Mouse (Mus musculus): ENCODE measurements around the gene Ifnlr1.
"Not testable (repeated sequence)": the region's sequence is repeated elsewhere in the genome, so short reads cannot be mapped to it uniquely, and the experiment has no call there.

The Ifnlr1 gene

GRCm38 (mm10) chr4:135686568-135686953, 474 bp downstream of the Ifnlr1 start:
- no peak for DNase-seq

GRCm38 (mm10) chr4:135689797-135690196, 3.7 kb downstream of the Ifnlr1 start:
- DNase-seq: no peak

- no peak for DNase-seq
These were observed 4.2 kb downstream of the Ifnlr1 start for GRCm38 (mm10) chr4:135690241-135690640.

DNA sequence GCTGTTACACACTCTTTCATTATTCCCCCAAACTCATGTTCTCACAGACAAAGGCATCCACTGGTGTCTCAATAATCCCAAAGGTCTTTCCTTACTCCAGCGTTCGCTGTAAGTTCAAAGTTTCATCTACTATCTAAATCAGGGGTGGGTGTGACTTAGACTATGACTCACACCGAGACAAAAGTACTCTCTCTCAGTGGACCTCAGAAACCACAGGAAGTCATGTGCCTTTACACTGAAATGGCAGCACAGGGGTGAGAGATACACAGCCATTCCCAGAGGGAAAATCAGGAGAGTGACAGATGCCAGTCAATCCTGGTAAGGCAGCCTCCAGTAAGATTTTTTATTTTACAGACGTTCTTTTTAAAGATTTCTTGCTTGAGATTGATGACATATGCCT, 6.8 kb downstream of the Ifnlr1 start:
- DNase-seq: no peak

- no peak for DNase-seq
These were observed 12.4 kb downstream of the Ifnlr1 start for GRCm38 (mm10) chr4:135698498-135698897.

- DNase-seq: no peak
These were observed 17.4 kb downstream of the Ifnlr1 start for GRCm38 (mm10) chr4:135703497-135703896.

DNA sequence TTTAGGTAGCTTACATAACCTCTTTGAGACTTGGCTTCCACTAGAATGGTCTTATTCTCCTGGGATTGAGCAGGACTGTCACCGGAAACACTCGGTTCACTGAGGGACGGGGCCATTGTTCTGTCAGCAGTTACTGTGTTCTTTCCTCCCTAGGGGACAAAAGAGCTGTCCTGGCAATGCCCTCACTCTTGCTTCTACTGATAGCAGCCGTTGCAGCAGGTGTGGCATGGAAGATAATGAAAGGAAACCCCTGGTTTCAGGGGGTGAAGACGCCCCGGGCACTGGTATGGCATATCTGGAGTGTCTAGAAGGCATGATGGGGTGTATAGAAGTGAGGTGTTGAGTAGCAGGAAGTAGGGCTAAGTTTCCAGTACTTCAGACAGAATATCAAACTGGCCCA, 17.9 kb downstream of the Ifnlr1 start:
- DNase-seq: no peak

DNA sequence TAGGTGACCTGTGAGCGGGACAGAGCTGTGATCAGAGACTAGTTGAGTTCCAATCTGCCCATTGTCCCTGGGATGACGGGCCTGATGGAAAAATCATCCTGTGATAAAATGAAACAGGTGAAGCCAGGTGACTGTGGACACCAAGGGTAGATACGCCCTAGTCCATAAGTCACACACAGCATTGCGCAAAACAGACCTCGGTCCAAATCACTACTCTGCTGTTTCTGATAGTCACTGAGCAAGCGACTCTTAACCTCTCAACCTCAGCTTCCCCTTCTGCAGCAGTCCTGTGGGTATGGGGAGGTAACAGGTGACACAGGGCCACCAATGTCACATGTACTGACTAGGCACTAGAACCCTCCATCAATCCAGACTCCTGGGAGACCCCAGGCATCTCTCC, 20.0 kb downstream of the Ifnlr1 start:
- no peak for DNase-seq

GRCm38 (mm10) chr4:135709072-135709564, 23.0 kb downstream of the Ifnlr1 start:
- DNase-seq: peak; percentile 51

DNA sequence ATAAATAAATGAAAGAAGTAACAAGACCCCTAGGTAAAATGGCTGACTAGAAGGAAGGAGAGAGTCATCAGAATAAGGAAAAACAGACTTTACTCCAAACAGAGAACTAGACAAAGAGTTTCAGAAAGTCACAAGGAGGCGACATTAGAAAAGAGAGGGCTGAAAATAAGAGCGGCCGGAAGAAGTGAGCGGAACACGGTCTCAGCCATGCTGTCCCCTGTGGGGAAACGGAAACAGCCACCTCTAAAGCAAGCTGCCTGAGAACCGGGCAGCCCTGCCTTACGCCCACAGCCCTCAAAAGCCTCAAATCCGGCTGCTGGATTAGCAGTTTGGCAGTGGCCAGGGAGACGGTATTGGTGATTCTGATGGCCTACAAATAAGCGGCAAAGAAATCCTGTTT, 23.5 kb downstream of the Ifnlr1 start:
- no peak for DNase-seq

GRCm38 (mm10) chr4:135710392-135710791, 24.3 kb downstream of the Ifnlr1 start:
- DNase-seq: no peak

DNA sequence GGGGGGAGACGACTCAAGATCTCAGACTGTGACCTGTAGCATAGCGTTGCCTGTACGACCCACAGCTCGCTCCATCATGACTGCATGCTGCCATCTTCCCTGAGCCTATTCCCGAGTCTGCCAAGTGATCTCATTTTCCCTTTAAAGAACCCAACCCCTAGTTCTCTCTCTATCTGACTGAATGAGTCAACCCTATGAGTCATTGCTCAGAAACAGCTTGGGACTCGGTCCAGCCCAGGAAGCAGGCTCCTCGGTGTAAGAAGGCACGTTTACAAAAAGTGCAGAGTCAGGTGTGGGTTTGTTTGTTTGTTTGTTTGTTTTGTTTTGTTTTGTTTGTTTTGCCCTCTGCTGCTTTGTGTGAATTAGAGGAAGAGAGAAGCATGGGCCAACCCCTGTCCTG, 28.7 kb downstream of the Ifnlr1 start:
- peak; percentile 64 for DNase-seq

DNA sequence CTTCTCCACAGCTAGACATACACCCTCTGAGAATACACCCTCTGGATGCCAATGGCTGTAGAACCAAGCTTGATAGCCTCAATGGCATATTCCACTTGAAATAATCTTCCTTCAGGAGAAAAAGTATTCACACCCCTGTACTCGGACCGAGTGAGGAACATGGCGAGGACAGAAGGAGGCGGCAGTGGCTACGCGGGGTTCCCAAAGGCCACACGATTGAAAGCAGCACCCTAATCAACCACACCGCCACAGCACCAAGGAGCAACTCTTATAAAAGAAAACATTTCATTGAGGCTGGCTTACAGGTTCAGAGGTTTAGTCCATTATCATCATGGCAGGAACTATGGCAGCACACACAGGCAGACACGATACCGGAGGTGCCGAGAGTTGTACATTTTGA, 30.4 kb downstream of the Ifnlr1 start:
- DNase-seq: not testable (repeated sequence)

GRCm38 (mm10) chr4:135722540-135723290, 36.6 kb downstream of the Ifnlr1 start:
- DNase-seq: no peak

DNA sequence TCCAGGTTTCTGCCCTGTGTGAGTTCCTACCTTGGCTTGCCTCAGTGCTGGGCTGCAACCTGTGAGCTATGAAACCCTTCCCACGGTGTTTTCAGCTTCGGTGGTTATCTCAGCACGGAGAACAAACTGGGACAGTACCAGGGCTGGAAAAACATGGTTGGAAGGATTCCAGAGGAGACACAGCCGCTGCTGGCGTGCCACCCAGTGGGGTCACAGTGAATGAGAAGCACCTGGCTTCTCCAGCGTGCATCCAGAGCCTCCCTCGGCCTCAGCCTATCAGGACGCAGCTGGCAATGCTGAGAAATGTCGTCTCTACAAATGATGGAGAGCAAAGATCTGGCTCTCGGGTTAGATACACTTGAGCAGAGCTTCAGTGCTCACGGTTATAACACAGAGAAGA, 40.3 kb downstream of the Ifnlr1 start:
- DNase-seq: no peak

DNA sequence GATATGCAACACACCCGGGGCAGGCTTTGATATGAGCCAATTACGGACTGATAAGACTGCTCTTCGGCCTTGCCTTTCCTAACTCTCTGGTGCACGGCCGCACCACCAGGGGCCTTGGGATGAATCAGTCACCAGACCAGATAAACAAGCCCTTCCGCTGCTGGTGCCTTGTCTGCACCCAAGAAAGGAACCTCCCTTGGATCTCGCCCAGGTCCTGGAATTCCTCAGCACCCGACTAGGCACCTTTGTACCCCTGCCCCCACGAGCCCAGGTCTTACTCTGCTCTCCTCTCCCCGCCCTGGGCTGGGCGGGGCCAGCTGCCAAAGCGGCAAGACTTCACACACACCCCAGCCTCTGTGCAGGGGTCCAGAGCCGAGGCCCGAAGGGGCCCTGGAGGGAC, 41.7 kb downstream of the Ifnlr1 start, which contains the start of gene Il22ra1:
Gene Il22ra1, plus strand, starts transcription at position 356 of the 400 bp plus-strand sequence.
- DNase-seq: no peak

DNA sequence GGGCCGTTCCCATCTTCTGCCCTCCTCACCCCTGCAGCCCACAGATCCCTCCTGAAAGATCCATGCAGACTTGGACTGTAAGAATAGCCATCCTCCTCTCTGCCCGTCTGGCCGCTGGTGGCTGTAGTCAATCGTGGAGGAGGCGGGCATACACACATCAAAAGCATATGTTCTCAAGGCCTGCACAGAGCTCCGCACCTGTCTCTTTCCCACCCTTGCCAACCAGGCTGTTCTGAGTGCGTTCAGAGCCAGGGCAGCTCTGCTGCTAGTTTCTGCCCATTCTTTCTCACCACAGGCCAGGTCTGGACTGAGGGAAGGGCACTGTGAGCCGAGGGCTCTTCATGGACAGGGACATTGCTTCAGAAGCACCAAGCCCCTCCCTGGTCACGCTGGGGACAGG, 44.1 kb downstream of the Ifnlr1 start:
- DNase-seq: no peak

- DNase-seq: no peak
These were observed 44.9 kb downstream of the Ifnlr1 start for GRCm38 (mm10) chr4:135730951-135731350.

DNA sequence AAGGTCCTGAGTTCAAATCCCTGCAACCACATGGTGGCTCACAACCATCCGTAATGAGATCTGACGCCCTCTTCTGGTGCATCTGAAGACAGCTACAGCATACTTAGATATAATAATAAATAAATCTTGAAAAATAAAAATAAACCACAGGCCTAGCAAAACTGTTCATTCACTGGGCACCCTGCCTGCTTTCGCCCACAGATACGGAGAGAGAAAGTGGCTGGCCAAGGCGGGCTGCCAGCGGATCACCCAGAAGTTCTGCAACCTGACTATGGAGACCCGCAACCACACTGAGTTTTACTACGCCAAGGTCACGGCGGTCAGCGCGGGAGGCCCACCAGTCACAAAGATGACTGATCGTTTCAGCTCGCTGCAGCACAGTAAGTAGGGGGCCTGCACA, 47.8 kb downstream of the Ifnlr1 start:
- DNase-seq: peak; percentile 25

DNA sequence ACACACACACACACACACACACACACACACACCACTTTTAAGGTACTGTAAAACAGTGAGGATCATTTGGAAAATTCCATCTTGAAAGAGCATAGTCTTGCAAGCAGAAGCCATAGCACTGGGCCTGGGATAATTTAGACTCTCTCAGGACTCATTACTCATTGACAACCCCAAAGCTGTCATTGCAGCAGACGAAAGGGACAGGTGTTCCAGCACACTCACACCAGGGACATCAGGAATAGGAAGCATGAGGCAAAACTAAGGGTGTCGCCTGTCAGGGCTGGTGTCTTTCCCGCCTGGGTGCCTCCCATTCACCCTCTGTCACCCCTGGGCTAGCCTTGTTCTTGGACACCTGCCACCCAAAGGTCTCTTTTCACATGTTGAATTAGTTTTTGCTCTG, 50.8 kb downstream of the Ifnlr1 start:
- DNase-seq: no peak

- no peak for DNase-seq
These were observed 52.1 kb downstream of the Ifnlr1 start for GRCm38 (mm10) chr4:135738237-135738636.

GRCm38 (mm10) chr4:135739148-135739547, 53.1 kb downstream of the Ifnlr1 start:
- no peak for DNase-seq

GRCm38 (mm10) chr4:135739672-135740071, 53.6 kb downstream of the Ifnlr1 start:
- no peak for DNase-seq

GRCm38 (mm10) chr4:135743520-135743919, 57.4 kb downstream of the Ifnlr1 start:
- DNase-seq: no peak
